Mouse (Mus musculus) embryonic facial prominence, embryonic 14.5 days (tissue): Measurements from ENCODE around the gene Nell2. TPM values are rescaled to one million over a fixed set of nuclear protein-coding genes. Genes with fewer than 3 reads are reported as not detected.

ENCODE experiments used
- ATAC-seq: fragments of 200-750 bp; cut with Nextera tagmentation; 2 replicates; pipeline ENCODE4 v1.8.0; 2017; ENCODE audit warnings: low read depth, moderate number of reproducible peaks, moderate TSS enrichment
- DNase-seq: peaks from one replicate; pipeline ENCODE4 v3.0.0-alpha.2; 2015; ENCODE audit warnings: low spot score
- H3K27ac ChIP-seq: fragments of 300-500 bp; sonication (generic); replicated peaks from 2 replicates; pipeline ENCODE4 v1.5.1; 2014; ENCODE audit warnings: low read depth, mild to moderate bottlenecking, low read length, moderate library complexity
- H3K27me3 ChIP-seq: fragments of 300-500 bp; sonication (generic); replicated peaks from 2 replicates; pipeline ENCODE4 v1.6.1; 2014; ENCODE audit warnings: low read length; ENCODE audit not compliant: control insufficient read depth, insufficient read depth
- H3K36me3 ChIP-seq: fragments of 300-500 bp; sonication (generic); 2 replicates; pipeline ENCODE4 v1.6.1; 2014; ENCODE audit warnings: low read length, mixed read lengths; ENCODE audit not compliant: control insufficient read depth, insufficient read depth
- H3K4me1 ChIP-seq: fragments of 300-500 bp; sonication (generic); 2 replicates; pipeline ENCODE4 v1.6.1; 2014; ENCODE audit warnings: antibody characterized with exemption, low read length; ENCODE audit not compliant: control insufficient read depth, insufficient read depth
- H3K4me2 ChIP-seq: fragments of 300-500 bp; sonication (generic); 2 replicates; pipeline ENCODE4 v1.6.1; 2014; ENCODE audit warnings: low read depth, mild to moderate bottlenecking, low read length, moderate library complexity, mixed read lengths
- H3K4me3 ChIP-seq: fragments of 300-500 bp; sonication (generic); 2 replicates; pipeline ENCODE4 v1.5.1; 2014; ENCODE audit warnings: low read depth, mild to moderate bottlenecking, low read length
- H3K9ac ChIP-seq: fragments of 300-500 bp; sonication (generic); 2 replicates; pipeline ENCODE4 v1.6.1; 2014; ENCODE audit warnings: low read depth, mild to moderate bottlenecking, low read length, moderate library complexity, mixed read lengths
- H3K9me3 ChIP-seq: fragments of 300-500 bp; sonication (generic); 2 replicates; pipeline ENCODE4 v1.6.1; 2016; ENCODE audit warnings: low read length; ENCODE audit not compliant: control insufficient read depth
- WGBS: fragments of 180-500 bp; shearing (Covaris S2); extraction: QIAGEN DNeasy Blood & Tissue Kit; methylation state at CpG from one replicate; pipeline ENCODE4 v1.1.7; 2014; 5-methylcytosine and 5-hydroxymethylcytosine counted together
- polyA plus RNA-seq: library from polyadenylated mRNA; unstranded; fragments of >200 nt; fragmentation: Nextera tagmentation; extraction: Ambion mirVana; gene quantifications from 2 replicates; pipeline ENCODE4 v1.2.1, GENCODE M21; 2014

The Nell2 gene
- polyA plus RNA-seq, 1 experiment from 2014 or later: 15.1 TPM

- DNase-seq (no peak), ATAC-seq (no peak)
- WGBS: 77% methylated on average over 4 of the region's 4 CpGs
- Histone ChIP-seq H3K9me3 (no peaks in the 10 kb centered on the region), H3K4me2 (no peak overlapping the region), H3K4me3 (no peak overlapping the region), H3K9ac (no peak overlapping the region), H3K4me1 (no peaks in the 10 kb centered on the region), H3K27ac (no peak overlapping the region), H3K27me3 (no peaks in the 10 kb centered on the region), H3K36me3 (no peaks in the 10 kb centered on the region)
These were observed 109.7 kb downstream of the Nell2 start for GRCm38 (mm10) chr15:95418641-95419040.

- H3K4me3 ChIP-seq: no peak overlapping the region
- H3K27ac ChIP-seq: no peak overlapping the region
- no peak overlapping the region for H3K9ac ChIP-seq
- no peaks in the 10 kb centered on the region for H3K9me3 ChIP-seq
- no peaks in the 10 kb centered on the region for H3K27me3 ChIP-seq
- ATAC-seq (no peak), DNase-seq (peak; percentile 17)
- no peaks in the 10 kb centered on the region for H3K36me3 ChIP-seq
- H3K4me2 ChIP-seq: no peak overlapping the region
- H3K4me1 ChIP-seq: no peaks in the 10 kb centered on the region
- WGBS: 33% methylated on average over 5 of the region's 5 CpGs
These were observed 116.2 kb downstream of the Nell2 start for GRCm38 (mm10) chr15:95411949-95412741.

DNA sequence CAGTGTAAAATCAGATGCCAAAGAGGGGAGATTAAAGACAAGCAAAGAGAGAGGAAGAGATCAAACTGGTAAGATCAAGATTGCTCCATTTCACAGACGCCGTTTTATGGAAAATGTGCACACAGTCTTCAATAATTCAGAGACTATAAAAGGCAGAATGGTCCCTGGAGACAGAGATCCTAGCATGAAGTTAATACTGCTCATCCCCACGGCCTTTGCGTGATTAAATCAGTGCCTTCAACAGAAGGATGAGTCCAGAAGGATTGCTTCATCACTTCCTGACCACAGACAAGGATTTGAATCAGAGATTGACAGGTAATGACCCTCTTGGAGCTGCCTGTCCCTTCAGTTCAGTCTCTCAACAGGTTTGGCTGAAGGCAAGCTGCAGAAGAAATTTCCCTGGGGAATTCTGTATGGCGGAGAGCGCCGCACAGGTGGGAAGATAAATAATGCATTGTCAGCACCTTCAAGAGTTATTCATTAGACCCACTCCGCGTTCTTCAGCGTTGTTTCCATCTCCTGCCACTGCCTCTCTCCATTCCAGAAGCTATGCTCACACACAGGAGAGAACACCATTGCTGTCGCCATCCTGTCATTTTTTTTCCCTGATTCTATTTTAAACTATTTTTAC, 118.0 kb downstream of the Nell2 start:
- Histone ChIP-seq H3K36me3 (no peaks in the 10 kb centered on the region), H3K4me2 (no peak overlapping the region), H3K27ac (no peak overlapping the region), H3K4me1 (no peaks in the 10 kb centered on the region), H3K4me3 (no peak overlapping the region), H3K27me3 (no peaks in the 10 kb centered on the region), H3K9me3 (no peaks in the 10 kb centered on the region), H3K9ac (no peak overlapping the region)
- DNase-seq (peak; percentile 9), ATAC-seq (no peak)
- WGBS: 81% methylated on average over 11 of the region's 11 CpGs

DNA sequence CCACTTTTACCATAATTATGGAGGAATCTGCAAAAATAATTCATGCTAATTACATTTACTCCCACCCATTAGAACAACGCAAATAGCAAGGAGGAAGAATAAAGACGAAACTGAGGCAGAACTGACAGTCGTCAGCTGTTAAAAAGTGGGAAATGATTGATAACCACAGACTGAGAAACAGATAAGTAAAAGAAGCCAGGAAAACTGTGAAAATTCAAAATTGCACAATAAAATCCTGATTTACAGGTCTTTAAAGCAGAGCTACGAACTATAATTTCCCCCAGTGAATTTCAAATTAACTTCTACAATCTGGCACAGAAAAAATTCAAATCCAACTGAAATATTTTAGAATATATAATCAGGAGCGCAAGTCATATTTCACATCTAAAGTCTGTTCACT, 138.0 kb downstream of the Nell2 start:
- H3K4me2 ChIP-seq: no peak overlapping the region
- H3K27ac ChIP-seq: no peak overlapping the region
- H3K4me1 ChIP-seq: no peaks in the 10 kb centered on the region
- no peak for ATAC-seq
- no peak overlapping the region for H3K9ac ChIP-seq
- H3K4me3 ChIP-seq: no peak overlapping the region
- no peak for DNase-seq
- WGBS: 90% methylated on average over 5 of the region's 5 CpGs
- H3K9me3 ChIP-seq: no peaks in the 10 kb centered on the region
- no peaks in the 10 kb centered on the region for H3K36me3 ChIP-seq
- H3K27me3 ChIP-seq: no peaks in the 10 kb centered on the region

- DNase-seq: no peak
- H3K36me3 ChIP-seq: no peaks in the 10 kb centered on the region
- no peak overlapping the region for H3K4me3 ChIP-seq
- H3K9me3 ChIP-seq: no peaks in the 10 kb centered on the region
- no peak overlapping the region for H3K4me2 ChIP-seq
- WGBS: 82% methylated on average over 4 of the region's 4 CpGs
- ATAC-seq: no peak
- no peak overlapping the region for H3K9ac ChIP-seq
- no peak overlapping the region for H3K27ac ChIP-seq
- H3K4me1 ChIP-seq: no peaks in the 10 kb centered on the region
- H3K27me3 ChIP-seq: no peaks in the 10 kb centered on the region
These were observed 139.4 kb downstream of the Nell2 start for GRCm38 (mm10) chr15:95388950-95389349.

GRCm38 (mm10) chr15:95380859-95381258, 147.5 kb downstream of the Nell2 start:
- no peaks in the 10 kb centered on the region for H3K36me3 ChIP-seq
- ATAC-seq (no peak), DNase-seq (peak; percentile 11)
- H3K27ac ChIP-seq: no peak overlapping the region
- H3K4me3 ChIP-seq: no peak overlapping the region
- H3K9me3 ChIP-seq: no peaks in the 10 kb centered on the region
- H3K27me3 ChIP-seq: no peaks in the 10 kb centered on the region
- H3K4me1 ChIP-seq: no peaks in the 10 kb centered on the region
- H3K9ac ChIP-seq: no peak overlapping the region
- H3K4me2 ChIP-seq: no peak overlapping the region
- 48% methylated on average over 2 of the region's 2 CpGs for WGBS

- H3K4me2 ChIP-seq: no peak overlapping the region
- DNase-seq (no peak), ATAC-seq (no peak)
- H3K27ac ChIP-seq: no peak overlapping the region
- no peaks in the 10 kb centered on the region for H3K27me3 ChIP-seq
- no peaks in the 10 kb centered on the region for H3K36me3 ChIP-seq
- H3K9me3 ChIP-seq: no peaks in the 10 kb centered on the region
- no peak overlapping the region for H3K9ac ChIP-seq
- no peaks in the 10 kb centered on the region for H3K4me1 ChIP-seq
- whole genome bisulfite sequencing: 78% methylated on average over 16 of the region's 16 CpGs
- H3K4me3 ChIP-seq: no peak overlapping the region
These were observed 157.5 kb downstream of the Nell2 start for GRCm38 (mm10) chr15:95370720-95371395.

DNA sequence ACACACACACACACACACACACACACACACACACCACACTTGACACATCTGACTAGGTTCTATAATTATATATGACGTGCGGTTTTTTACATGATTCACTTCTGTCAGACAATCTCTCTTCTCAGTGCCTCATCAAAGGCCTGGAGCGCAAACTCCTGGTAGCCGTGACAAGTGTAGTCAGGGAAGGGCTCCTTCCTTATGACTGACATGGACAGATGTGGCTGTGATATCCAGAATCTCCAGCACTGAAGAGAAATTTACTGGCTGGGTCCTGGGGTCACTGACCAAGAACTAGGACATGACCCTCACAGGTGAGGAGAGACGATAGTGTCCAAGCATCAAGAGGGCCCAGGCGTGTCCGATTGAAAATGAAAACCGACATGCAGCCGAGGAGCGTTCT, 160.2 kb downstream of the Nell2 start:
- Histone ChIP-seq H3K4me2 (no peak overlapping the region), H3K9ac (no peak overlapping the region), H3K9me3 (no peaks in the 10 kb centered on the region), H3K27me3 (no peaks in the 10 kb centered on the region), H3K36me3 (no peaks in the 10 kb centered on the region), H3K4me1 (no peaks in the 10 kb centered on the region), H3K27ac (no peak overlapping the region), H3K4me3 (no peak overlapping the region)
- ATAC-seq (no peak), DNase-seq (no peak)
- 79% methylated on average over 10 of the region's 10 CpGs for WGBS
